Mouse (Mus musculus) midbrain, embryonic 13.5 days (tissue): ENCODE results near the gene Pde3a. TPM values are rescaled to one million over a fixed set of nuclear protein-coding genes. Genes with fewer than 3 reads are reported as not detected.

Source experiments
- ATAC-seq: fragments of 200-750 bp; cut with Nextera tagmentation; 2 replicates; pipeline ENCODE4 v1.8.0; 2017; ENCODE audit warnings: mild to moderate bottlenecking, moderate TSS enrichment, moderate library complexity
- H3K27ac ChIP-seq: fragments of 300-500 bp; sonication (generic); 2 replicates; pipeline ENCODE4 v1.5.1; 2015; ENCODE audit warnings: inconsistent platforms, mild to moderate bottlenecking, moderate library complexity
- H3K27me3 ChIP-seq: fragments of 300-500 bp; sonication (generic); 2 replicates; pipeline ENCODE4 v1.6.1; 2015; ENCODE audit warnings: mild to moderate bottlenecking, inconsistent platforms
- H3K36me3 ChIP-seq: fragments of 300-500 bp; sonication (generic); 2 replicates; pipeline ENCODE4 v1.6.1; 2015; ENCODE audit warnings: mild to moderate bottlenecking, inconsistent platforms
- H3K4me1 ChIP-seq: fragments of 300-500 bp; sonication (generic); replicated peaks from 2 replicates; pipeline ENCODE4 v1.6.1; 2015; ENCODE audit warnings: inconsistent platforms
- H3K4me2 ChIP-seq: fragments of 300-500 bp; sonication (generic); replicated peaks from 2 replicates; pipeline ENCODE4 v1.6.1; 2015; ENCODE audit warnings: moderate library complexity, mild to moderate bottlenecking, inconsistent platforms
- H3K4me3 ChIP-seq: fragments of 300-500 bp; sonication (generic); replicated peaks from 2 replicates; pipeline ENCODE4 v1.5.1; 2015; ENCODE audit warnings: mild to moderate bottlenecking, inconsistent platforms
- H3K9ac ChIP-seq: fragments of 300-500 bp; sonication (generic); replicated peaks from 2 replicates; pipeline ENCODE4 v1.6.1; 2015; ENCODE audit warnings: mild to moderate bottlenecking, inconsistent platforms
- H3K9me3 ChIP-seq: fragments of 300-500 bp; sonication (generic); 2 replicates; pipeline ENCODE4 v1.6.1; 2016; ENCODE audit warnings: mild to moderate bottlenecking, inconsistent platforms
- WGBS: fragments of 180-500 bp; shearing (Covaris S2); methylation state at CpG from one replicate; pipeline ENCODE4 v1.1.7; 2015; 5-methylcytosine and 5-hydroxymethylcytosine counted together
- polyA plus RNA-seq: library from polyadenylated mRNA; unstranded; fragments of >200 nt; fragmentation: Nextera tagmentation; extraction: Ambion mirVana; gene quantifications from 2 replicates; pipeline ENCODE4 v1.2.1, GENCODE M21; 2015

Gene Pde3a
- polyA plus RNA-seq, 1 experiment from 2014 or later = 1.9 TPM

- no peak for ATAC-seq
- H3K4me2 ChIP-seq = no peak overlapping the region
- no peak overlapping the region for H3K4me3 ChIP-seq
- H3K36me3 ChIP-seq = no peaks in the 10 kb centered on the region
- H3K4me1 ChIP-seq = peaks cover 15% of the 10 kb centered on the region
- H3K9me3 ChIP-seq = no peaks in the 10 kb centered on the region
- H3K9ac ChIP-seq = no peak overlapping the region
- 79% methylated on average over 6 of the region's 6 CpGs for WGBS
- H3K27me3 ChIP-seq = peaks cover 17% of the 10 kb centered on the region
- H3K27ac ChIP-seq = no peak overlapping the region
Measured at GRCm38 (mm10) chr6:141246391-141246790, 2.7 kb upstream of the Pde3a start.

GRCm38 (mm10) chr6:141248081-141248480, 988 bp upstream of the Pde3a start:
- H3K4me3 ChIP-seq = peak overlapping the region; percentile 72; the same call in 1 of the 2 replicates
- H3K9ac ChIP-seq = no peak overlapping the region; the same call in 1 of the 2 replicates
- no peak overlapping the region for H3K27ac ChIP-seq
- no peak for ATAC-seq
- H3K36me3 ChIP-seq = no peaks in the 10 kb centered on the region
- H3K27me3 ChIP-seq = peaks cover 32% of the 10 kb centered on the region
- peak overlapping the region; percentile 90 for H3K4me2 ChIP-seq
- H3K4me1 ChIP-seq = peaks cover 15% of the 10 kb centered on the region
- no peaks in the 10 kb centered on the region for H3K9me3 ChIP-seq

- peak overlapping the region; percentile 72 for H3K4me3 ChIP-seq
- H3K9me3 ChIP-seq = no peaks in the 10 kb centered on the region
- H3K4me1 ChIP-seq = peaks cover 15% of the 10 kb centered on the region
- peaks cover 41% of the 10 kb centered on the region for H3K27me3 ChIP-seq
- WGBS = under 1% methylated on average over 64 of the region's 68 CpGs
- ATAC-seq = peak; percentile 91
- H3K27ac ChIP-seq = peak overlapping the region; percentile 39; the same call in 1 of the 2 replicates
- H3K4me2 ChIP-seq = peak overlapping the region; percentile 90
- H3K36me3 ChIP-seq = no peaks in the 10 kb centered on the region
- H3K9ac ChIP-seq = peak overlapping the region; percentile 76
Measured at GRCm38 (mm10) chr6:141249585-141250295, 671 bp downstream of the Pde3a start.

- Histone ChIP-seq H3K4me1 (peaks cover 19% of the 10 kb centered on the region), H3K27me3 (peaks cover 41% of the 10 kb centered on the region), H3K9ac (peak overlapping the region; percentile 76), H3K4me2 (peak overlapping the region; percentile 90), H3K4me3 (peak overlapping the region; percentile 72), H3K27ac (no peak overlapping the region), H3K36me3 (no peaks in the 10 kb centered on the region), H3K9me3 (no peaks in the 10 kb centered on the region)
- ATAC-seq = no peak; the same call in 1 of the 2 replicates
- WGBS = 2% methylated on average over 22 of the region's 22 CpGs
Measured at GRCm38 (mm10) chr6:141250296-141250629, 1.2 kb downstream of the Pde3a start.

GRCm38 (mm10) chr6:141250984-141251383, 1.9 kb downstream of the Pde3a start:
- peaks cover 19% of the 10 kb centered on the region for H3K4me1 ChIP-seq

GRCm38 (mm10) chr6:141252520-141252919, 3.5 kb downstream of the Pde3a start:
- peaks cover 37% of the 10 kb centered on the region for H3K27me3 ChIP-seq
- WGBS = 93% methylated on average over 7 of the region's 7 CpGs
- ATAC-seq = no peak

More at GRCm38 (mm10) chr6:141250984-141251383, 1.9 kb downstream of the Pde3a start:
- WGBS = 61% methylated on average over 6 of the region's 6 CpGs
- H3K27ac ChIP-seq = no peak overlapping the region
- no peaks in the 10 kb centered on the region for H3K9me3 ChIP-seq
- ATAC-seq = no peak
- peak overlapping the region; percentile 90 for H3K4me2 ChIP-seq
- no peaks in the 10 kb centered on the region for H3K36me3 ChIP-seq
- H3K27me3 ChIP-seq = peaks cover 41% of the 10 kb centered on the region
- peak overlapping the region; percentile 72 for H3K4me3 ChIP-seq
- H3K9ac ChIP-seq = no peak overlapping the region

GRCm38 (mm10) chr6:141254956-141255355, 5.9 kb downstream of the Pde3a start:
- Histone ChIP-seq H3K27ac (no peak overlapping the region), H3K4me2 (no peak overlapping the region), H3K4me1 (peaks cover 11% of the 10 kb centered on the region), H3K4me3 (no peak overlapping the region), H3K27me3 (peaks cover 37% of the 10 kb centered on the region), H3K9me3 (no peaks in the 10 kb centered on the region), H3K9ac (no peak overlapping the region), H3K36me3 (no peaks in the 10 kb centered on the region)
- 55% methylated on average over 4 of the region's 4 CpGs for WGBS
- ATAC-seq = no peak

More at GRCm38 (mm10) chr6:141252520-141252919, 3.5 kb downstream of the Pde3a start:
- H3K4me1 ChIP-seq = peaks cover 19% of the 10 kb centered on the region
- no peaks in the 10 kb centered on the region for H3K36me3 ChIP-seq
- H3K9me3 ChIP-seq = no peaks in the 10 kb centered on the region
- no peak overlapping the region for H3K9ac ChIP-seq
- H3K27ac ChIP-seq = no peak overlapping the region
- H3K4me2 ChIP-seq = peak overlapping the region; percentile 9; the same call in 1 of the 2 replicates
- H3K4me3 ChIP-seq = no peak overlapping the region

GRCm38 (mm10) chr6:141256896-141257295, 7.8 kb downstream of the Pde3a start:
- Histone ChIP-seq H3K4me2 (no peak overlapping the region), H3K4me3 (no peak overlapping the region), H3K36me3 (no peaks in the 10 kb centered on the region), H3K9ac (no peak overlapping the region), H3K27me3 (peaks cover 21% of the 10 kb centered on the region), H3K9me3 (no peaks in the 10 kb centered on the region), H3K4me1 (peaks cover 7% of the 10 kb centered on the region; the same call in 1 of the 2 replicates), H3K27ac (no peak overlapping the region)
- 76% methylated on average over 8 of the region's 8 CpGs for WGBS
- ATAC-seq = no peak

GRCm38 (mm10) chr6:141257434-141258202, 8.5 kb downstream of the Pde3a start:
- Histone ChIP-seq H3K4me1 (peaks cover 7% of the 10 kb centered on the region; the same call in 1 of the 2 replicates), H3K36me3 (no peaks in the 10 kb centered on the region), H3K9me3 (no peaks in the 10 kb centered on the region), H3K27me3 (peaks cover 14% of the 10 kb centered on the region), H3K4me3 (no peak overlapping the region), H3K4me2 (no peak overlapping the region), H3K27ac (no peak overlapping the region), H3K9ac (no peak overlapping the region)
- no peak for ATAC-seq
- 88% methylated on average over 6 of the region's 6 CpGs for WGBS

- Histone ChIP-seq H3K4me2 (no peak overlapping the region), H3K36me3 (no peaks in the 10 kb centered on the region), H3K27ac (no peak overlapping the region), H3K9ac (no peak overlapping the region), H3K27me3 (no peaks in the 10 kb centered on the region), H3K4me3 (no peak overlapping the region), H3K9me3 (no peaks in the 10 kb centered on the region), H3K4me1 (no peaks in the 10 kb centered on the region)
- 95% methylated on average over 4 of the region's 4 CpGs for WGBS
- ATAC-seq = no peak
Measured at GRCm38 (mm10) chr6:141265257-141265656, 16.2 kb downstream of the Pde3a start.

GRCm38 (mm10) chr6:141267888-141268570, 19.0 kb downstream of the Pde3a start:
- H3K9ac ChIP-seq = no peak overlapping the region
- no peak overlapping the region for H3K27ac ChIP-seq
- H3K4me3 ChIP-seq = no peak overlapping the region
- no peak for ATAC-seq
- no peaks in the 10 kb centered on the region for H3K4me1 ChIP-seq
- 89% methylated on average over 11 of the region's 11 CpGs for WGBS
- no peaks in the 10 kb centered on the region for H3K27me3 ChIP-seq
- H3K9me3 ChIP-seq = no peaks in the 10 kb centered on the region
- no peak overlapping the region for H3K4me2 ChIP-seq
- no peaks in the 10 kb centered on the region for H3K36me3 ChIP-seq

- Histone ChIP-seq H3K27ac (no peak overlapping the region), H3K27me3 (no peaks in the 10 kb centered on the region), H3K4me1 (no peaks in the 10 kb centered on the region), H3K9ac (no peak overlapping the region), H3K9me3 (no peaks in the 10 kb centered on the region), H3K4me2 (no peak overlapping the region), H3K4me3 (no peak overlapping the region), H3K36me3 (no peaks in the 10 kb centered on the region)
- 94% methylated on average over 5 of the region's 5 CpGs for WGBS
- ATAC-seq = no peak
Measured at GRCm38 (mm10) chr6:141268871-141269270, 19.8 kb downstream of the Pde3a start.
